In genomic region chr10:79580356-79580755, GRCm38 (mm10) we compare ENCODE assay signal across 20 mouse cellular contexts. TPM values are rescaled to one million over a fixed set of nuclear protein-coding genes. Genes with fewer than 3 reads are reported as not detected.
"Had no signal": no experiment of that assay in that cellular context is flagged by ENCODE, and none has a peak within 500 bp of the region (broad histone marks: within the 10 kb centered on the region; RNA-seq: fewer than 3 reads in every experiment).

No protein-coding gene starts in this region.

- H3K27ac ChIP-seq: liver, embryonic 15.5 days; lung, embryonic 15.5 days; macrophage; midbrain, embryonic 13.5 days; midbrain, embryonic 15.5 days; neural tube, embryonic 12.5 days; stomach, embryonic 15.5 days had no signal

- H3K9me3 ChIP-seq: liver, embryonic 15.5 days; lung, embryonic 15.5 days; midbrain, embryonic 15.5 days; neural tube, embryonic 12.5 days; stomach, embryonic 15.5 days had no signal

- H3K4me2 ChIP-seq: liver, embryonic 15.5 days; lung, embryonic 15.5 days; midbrain, embryonic 11.5 days; midbrain, embryonic 13.5 days; midbrain, embryonic 15.5 days; neural tube, embryonic 12.5 days; stomach, embryonic 15.5 days had no signal

- H3K4me3 ChIP-seq: liver, embryonic 15.5 days; lung, embryonic 15.5 days; megakaryocyte, embryonic 14.5 days; midbrain, embryonic 13.5 days; midbrain, embryonic 15.5 days; neural tube, embryonic 12.5 days; stomach, embryonic 15.5 days had no signal

- H3K9ac ChIP-seq: liver, embryonic 15.5 days; liver, postnatal 0 days; lung, embryonic 15.5 days; midbrain, embryonic 13.5 days; midbrain, embryonic 15.5 days; neural tube, embryonic 12.5 days; stomach, embryonic 15.5 days had no signal

- DNase-seq: lung, adult 2 months; thymus, adult 18-20 months had no signal

- ATAC-seq: liver, postnatal 0 days; lung, postnatal 0 days; midbrain, embryonic 13.5 days; midbrain, embryonic 15.5 days had no signal

- H3K4me1 ChIP-seq: liver, embryonic 15.5 days; lung, embryonic 15.5 days; megakaryocyte, embryonic 14.5 days; midbrain, embryonic 13.5 days; midbrain, embryonic 15.5 days; neural tube, embryonic 12.5 days; stomach, embryonic 15.5 days had no signal

- H3K27me3 ChIP-seq: lung, embryonic 15.5 days; midbrain, embryonic 13.5 days; midbrain, embryonic 15.5 days; neural tube, embryonic 12.5 days; stomach, embryonic 15.5 days had no signal

- H3K36me3 ChIP-seq: liver, embryonic 15.5 days; lung, embryonic 15.5 days; midbrain, embryonic 13.5 days; midbrain, embryonic 15.5 days; neural tube, embryonic 12.5 days; stomach, embryonic 15.5 days had no signal

RNA-seq across cellular contexts. Expression of gene Theg, which starts 6.8 kb away (rescaled TPM):
- total RNA-seq: megakaryocyte progenitor cell, adult 5-6 weeks; midbrain, postnatal 0 days; monocyte, adult 5-6 weeks; neutrophil, adult 5-6 weeks had no signal
- polyA plus RNA-seq: liver, embryonic 15.5 days; liver, postnatal 0 days; lung, adult 2 months; lung, embryonic 15.5 days; lung, postnatal 0 days; macrophage; midbrain, embryonic 11.5 days; midbrain, embryonic 13.5 days; midbrain, embryonic 15.5 days; midbrain, postnatal 0 days; neural tube, embryonic 12.5 days; neural tube, embryonic 14.5 days; stomach, embryonic 15.5 days; thymus, postnatal 0 days had no signal

RNA-seq across cellular contexts. Expression of gene C2cd4c, which starts 33.5 kb away (rescaled TPM):
- total RNA-seq: megakaryocyte progenitor cell, adult 5-6 weeks; monocyte, adult 5-6 weeks; neutrophil, adult 5-6 weeks had no signal
- polyA plus RNA-seq: liver, embryonic 15.5 days; liver, postnatal 0 days; lung, adult 2 months; lung, embryonic 15.5 days; lung, postnatal 0 days; macrophage; neural tube, embryonic 12.5 days; spleen, adult 2 months; thymus, postnatal 0 days had no signal

RNA-seq across cellular contexts. Expression of gene Shc2, which starts 57.4 kb away (rescaled TPM):
- total RNA-seq: megakaryocyte progenitor cell, adult 5-6 weeks; monocyte, adult 5-6 weeks; neutrophil, adult 5-6 weeks had no signal
